Mouse (Mus musculus) frontal cortex, postnatal 10 days (tissue): ENCODE results near the gene Ubr2.
A peak's percentile ranks its signal among the peaks of the same experiment; 100 is the strongest.

Source experiments
- DNase-seq, 2 experiments: peaks; one replicate each; pipeline ENCODE4 v3.0.0; 2022; ENCODE audit warnings: low spot score in 2 of 2, mixed read lengths in 1 of 2

Ubr2 gene

GRCm38 (mm10) chr17:47009898-47010721, at the start of gene Ubr2:
Ubr2 (minus strand) TSS chr17:47010556.
- DNase-seq, result peak; percentile 87 to 89

GRCm38 (mm10) chr17:47059836-47060360, 49.5 kb upstream of the Ubr2 start:
- DNase-seq, result no peak

- DNase-seq, result no peak
Measured at GRCm38 (mm10) chr17:47057966-47058365, 47.6 kb upstream of the Ubr2 start.

- no peak for DNase-seq
Measured at GRCm38 (mm10) chr17:47056476-47056875, 46.1 kb upstream of the Ubr2 start.

GRCm38 (mm10) chr17:47055121-47055520, 44.8 kb upstream of the Ubr2 start:
- no peak for DNase-seq

- DNase-seq, result peak in 1 of 2 experiments; percentile 26
Measured at GRCm38 (mm10) chr17:47054613-47055012, 44.3 kb upstream of the Ubr2 start.

GRCm38 (mm10) chr17:47050678-47051077, 40.3 kb upstream of the Ubr2 start:
- DNase-seq, result no peak

- DNase-seq, result no peak
Measured at GRCm38 (mm10) chr17:47042866-47043265, 32.5 kb upstream of the Ubr2 start.

GRCm38 (mm10) chr17:47038844-47039803, 28.8 kb upstream of the Ubr2 start:
- peak; percentile 65 to 86 for DNase-seq

GRCm38 (mm10) chr17:47034536-47034935, 24.2 kb upstream of the Ubr2 start:
- DNase-seq, result no peak

GRCm38 (mm10) chr17:47033643-47034042, 23.3 kb upstream of the Ubr2 start:
- DNase-seq, result no peak

GRCm38 (mm10) chr17:47024805-47025204, 14.4 kb upstream of the Ubr2 start:
- no peak for DNase-seq

GRCm38 (mm10) chr17:47023369-47023768, 13.0 kb upstream of the Ubr2 start:
- DNase-seq, result no peak

GRCm38 (mm10) chr17:47012896-47013295, 2.5 kb upstream of the Ubr2 start:
- no peak for DNase-seq

GRCm38 (mm10) chr17:47011661-47012043, 1.3 kb upstream of the Ubr2 start:
- no peak for DNase-seq

- peak in 1 of 2 experiments; percentile 57 for DNase-seq
Measured at GRCm38 (mm10) chr17:47010722-47011660, 635 bp upstream of the Ubr2 start.

GRCm38 (mm10) chr17:47009546-47009897, 834 bp downstream of the Ubr2 start:
- no peak for DNase-seq

GRCm38 (mm10) chr17:47009016-47009415, 1.3 kb downstream of the Ubr2 start:
- no peak for DNase-seq

GRCm38 (mm10) chr17:47008506-47008905, 1.9 kb downstream of the Ubr2 start:
- DNase-seq, result no peak

- no peak for DNase-seq
Measured at GRCm38 (mm10) chr17:47006741-47007140, 3.6 kb downstream of the Ubr2 start.

GRCm38 (mm10) chr17:47005741-47006405, 4.5 kb downstream of the Ubr2 start:
- DNase-seq, result no peak
